Mouse (Mus musculus) MN1 (cell line): Measurements from ENCODE around the gene Pomgnt1.

Source experiments
- DNase-seq: peaks from one replicate; pipeline ENCODE4 v3.0.0-alpha.2; 2016; ENCODE audit warnings: low spot score

Pomgnt1 gene

GRCm38 (mm10) chr4:116173072-116173471 lies 49.4 kb downstream of the Pomgnt1 start, which contains the start of the genes 1700042G07Rik and Gm49337:
1700042G07Rik (plus strand) TSS chr4:116173372.
Gm49337 (plus strand) TSS chr4:116173384.
- no peak for DNase-seq

GRCm38 (mm10) chr4:116173752-116174151 lies 50.1 kb downstream of the Pomgnt1 start:
- no peak for DNase-seq

- peak; percentile 66 for DNase-seq
Observed at GRCm38 (mm10) chr4:116174466-116175116, 51.0 kb downstream of the Pomgnt1 start.

GRCm38 (mm10) chr4:116175136-116175535 lies 51.5 kb downstream of the Pomgnt1 start:
- no peak for DNase-seq

- DNase-seq = peak; percentile 68
Observed at GRCm38 (mm10) chr4:116175711-116176542, 52.3 kb downstream of the Pomgnt1 start.

- peak; percentile 73 for DNase-seq
Observed at GRCm38 (mm10) chr4:116176543-116176988, 52.9 kb downstream of the Pomgnt1 start.

- peak; percentile 71 for DNase-seq
Observed at GRCm38 (mm10) chr4:116177140-116177539, 53.5 kb downstream of the Pomgnt1 start.

GRCm38 (mm10) chr4:116182079-116182478 lies 58.4 kb downstream of the Pomgnt1 start:
- DNase-seq = no peak

GRCm38 (mm10) chr4:116182745-116183144 lies 59.1 kb downstream of the Pomgnt1 start:
- DNase-seq = no peak

GRCm38 (mm10) chr4:116185083-116185482 lies 61.4 kb downstream of the Pomgnt1 start:
- DNase-seq = no peak

- peak; percentile 9 for DNase-seq
Observed at GRCm38 (mm10) chr4:116192286-116192835, 68.7 kb downstream of the Pomgnt1 start.

- DNase-seq = peak; percentile 11
Observed at GRCm38 (mm10) chr4:116193583-116194383, 70.1 kb downstream of the Pomgnt1 start.

GRCm38 (mm10) chr4:116198422-116198821 lies 74.8 kb downstream of the Pomgnt1 start:
- DNase-seq = no peak

GRCm38 (mm10) chr4:116204422-116204821 lies 80.8 kb downstream of the Pomgnt1 start:
- DNase-seq = no peak

GRCm38 (mm10) chr4:116206531-116206930 lies 82.9 kb downstream of the Pomgnt1 start:
- DNase-seq = no peak

- no peak for DNase-seq
Observed at GRCm38 (mm10) chr4:116208891-116209290, 85.3 kb downstream of the Pomgnt1 start.
